Mouse (Mus musculus) left cerebral cortex, postnatal 36 days (tissue): ENCODE results near the gene Brinp2. TPM values are rescaled to one million over a fixed set of nuclear protein-coding genes. Genes with fewer than 3 reads are reported as not detected.

Source experiments
- DNase-seq, 2 experiments: peaks; one replicate each; pipeline ENCODE4 v3.0.0; 2021 to 2022; ENCODE audit warnings: low spot score in 2 of 2, mixed read lengths in 1 of 2
- intact Hi-C: fragments of 180-260 bp; cut with DNase I; formaldehyde crosslinking; loops from one replicate; pipeline ENCODE4 v1.15.1; 2025
- total RNA-seq, 2 experiments: library from RNA; stranded (reverse); gene quantifications; 2 replicates each; pipeline ENCODE4 v1.2.3; 2021

The Brinp2 gene
- 100 to 1,000 TPM; 119 to 123 TPM for total RNA-seq

- peak; percentile 93 to 94 for DNase-seq
- intact Hi-C loops = loop anchor here (5.0 to 10.0 kb wide), 2 partner anchors 296 to 801 kb away; no protein-coding TSS in a partner anchor
Measured at GRCm38 (mm10) chr1:158356051-158356461, at the start of gene Brinp2. TSS of gene Brinp2 (minus strand) at chr1:158356326.

- DNase-seq = no peak
- intact Hi-C loops = no loop called here
Measured at GRCm38 (mm10) chr1:158400898-158401297, 44.8 kb upstream of the Brinp2 start.

- intact Hi-C loops = no loop called here
- no peak for DNase-seq
Measured at GRCm38 (mm10) chr1:158397058-158397457, 40.9 kb upstream of the Brinp2 start.

- intact Hi-C loops = no loop called here
- no peak for DNase-seq
Measured at GRCm38 (mm10) chr1:158390693-158391092, 34.6 kb upstream of the Brinp2 start.

GRCm38 (mm10) chr1:158388995-158389394, 32.9 kb upstream of the Brinp2 start:
- no peak for DNase-seq
- intact Hi-C loops = no loop called here

- DNase-seq = no peak
- intact Hi-C loops = no loop called here
Measured at GRCm38 (mm10) chr1:158386781-158387180, 30.7 kb upstream of the Brinp2 start.

DNA sequence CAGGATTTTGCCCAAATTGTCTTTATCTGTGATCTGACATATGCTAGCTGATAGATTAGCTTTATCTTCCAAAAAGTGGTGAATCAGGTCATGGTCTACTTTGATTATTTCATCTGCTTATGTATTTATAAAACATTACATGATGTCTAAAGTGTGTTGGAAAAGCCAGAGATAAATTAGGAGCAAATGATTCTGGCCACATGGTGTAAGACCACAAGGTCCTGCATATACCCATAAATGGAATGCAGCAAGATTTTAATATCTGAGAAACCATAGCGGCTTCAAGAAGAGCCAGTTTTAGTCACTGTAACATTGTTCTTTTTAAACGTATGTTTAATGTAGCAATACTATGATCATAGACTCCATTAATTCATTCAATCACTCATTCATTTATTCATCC, 29.2 kb upstream of the Brinp2 start:
- DNase-seq = no peak
- intact Hi-C loops = no loop called here

- DNase-seq = no peak
- intact Hi-C loops = no loop called here
Measured at GRCm38 (mm10) chr1:158383210-158383609, 27.1 kb upstream of the Brinp2 start.

DNA sequence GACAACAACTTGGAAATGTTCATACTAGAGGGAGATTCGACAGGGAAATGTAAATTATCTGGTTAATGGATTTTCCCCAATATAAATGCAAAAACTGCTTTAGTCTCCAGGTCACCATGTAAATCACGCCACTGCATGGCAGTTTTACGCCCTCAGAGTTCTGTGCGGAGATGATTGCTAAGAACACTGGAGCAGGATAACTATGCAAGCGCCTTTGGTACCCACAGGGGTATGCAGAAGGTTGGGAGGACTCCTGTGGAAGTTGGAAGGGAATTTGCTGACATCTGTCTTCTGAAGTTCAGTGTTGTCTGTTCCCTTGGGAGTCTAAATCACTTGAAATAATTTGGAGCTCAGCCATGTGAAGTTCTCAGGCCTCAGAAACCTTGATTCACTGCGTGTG, 26.2 kb upstream of the Brinp2 start:
- no peak for DNase-seq
- intact Hi-C loops = no loop called here

- DNase-seq = no peak
- intact Hi-C loops = no loop called here
Measured at GRCm38 (mm10) chr1:158364461-158364860, 8.3 kb upstream of the Brinp2 start.

GRCm38 (mm10) chr1:158362292-158363101, 6.4 kb upstream of the Brinp2 start:
- DNase-seq = peak; percentile 50 to 62
- intact Hi-C loops = no loop called here

GRCm38 (mm10) chr1:158361964-158362291, 5.8 kb upstream of the Brinp2 start, which contains the start of gene Astn1:
TSS of gene Astn1 (plus strand) at chr1:158362273.
- DNase-seq = no peak
- intact Hi-C loops = no loop called here

- intact Hi-C loops = loop anchor here (2.0 to 10.0 kb wide), 3 partner anchors 157 to 801 kb away; no protein-coding TSS in a partner anchor
- peak; percentile 71 to 77 for DNase-seq
Measured at GRCm38 (mm10) chr1:158355177-158356050, 712 bp downstream of the Brinp2 start.

GRCm38 (mm10) chr1:158353656-158354371, 2.3 kb downstream of the Brinp2 start:
- intact Hi-C loops = loop anchor here (2.0 to 10.0 kb wide), 3 partner anchors 159 to 799 kb away; no protein-coding TSS in a partner anchor
- DNase-seq = no peak

DNA sequence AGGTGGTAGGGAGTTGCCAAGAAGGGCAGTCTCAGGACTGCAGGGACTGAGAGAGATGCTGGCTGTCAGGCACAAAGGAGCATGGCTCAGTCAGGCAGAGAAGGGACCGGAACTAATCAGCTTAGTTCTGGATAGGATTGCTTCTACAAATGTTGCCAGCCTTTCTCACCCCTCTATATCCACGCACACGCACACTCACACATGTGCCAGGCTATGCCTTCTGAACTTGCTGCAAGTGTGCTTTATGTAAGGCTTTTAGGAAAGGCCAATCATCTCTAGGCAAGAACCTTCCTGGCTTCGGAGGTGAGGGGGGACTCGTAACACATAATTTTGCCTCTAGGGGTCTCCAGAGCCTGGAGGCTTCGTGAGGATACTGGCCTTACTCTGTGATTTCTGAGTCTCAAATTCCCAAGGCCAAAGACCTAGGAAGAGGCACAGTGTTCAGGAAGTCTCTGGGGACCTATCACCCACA, 12.8 kb downstream of the Brinp2 start:
- no peak for DNase-seq
- intact Hi-C loops = no loop called here

GRCm38 (mm10) chr1:158328839-158329238, 27.3 kb downstream of the Brinp2 start:
- intact Hi-C loops = no loop called here
- no peak for DNase-seq

GRCm38 (mm10) chr1:158328126-158328525, 28.0 kb downstream of the Brinp2 start:
- intact Hi-C loops = no loop called here
- peak; percentile 71 to 74 for DNase-seq

GRCm38 (mm10) chr1:158323325-158323724, 32.8 kb downstream of the Brinp2 start:
- intact Hi-C loops = no loop called here
- no peak for DNase-seq

DNA sequence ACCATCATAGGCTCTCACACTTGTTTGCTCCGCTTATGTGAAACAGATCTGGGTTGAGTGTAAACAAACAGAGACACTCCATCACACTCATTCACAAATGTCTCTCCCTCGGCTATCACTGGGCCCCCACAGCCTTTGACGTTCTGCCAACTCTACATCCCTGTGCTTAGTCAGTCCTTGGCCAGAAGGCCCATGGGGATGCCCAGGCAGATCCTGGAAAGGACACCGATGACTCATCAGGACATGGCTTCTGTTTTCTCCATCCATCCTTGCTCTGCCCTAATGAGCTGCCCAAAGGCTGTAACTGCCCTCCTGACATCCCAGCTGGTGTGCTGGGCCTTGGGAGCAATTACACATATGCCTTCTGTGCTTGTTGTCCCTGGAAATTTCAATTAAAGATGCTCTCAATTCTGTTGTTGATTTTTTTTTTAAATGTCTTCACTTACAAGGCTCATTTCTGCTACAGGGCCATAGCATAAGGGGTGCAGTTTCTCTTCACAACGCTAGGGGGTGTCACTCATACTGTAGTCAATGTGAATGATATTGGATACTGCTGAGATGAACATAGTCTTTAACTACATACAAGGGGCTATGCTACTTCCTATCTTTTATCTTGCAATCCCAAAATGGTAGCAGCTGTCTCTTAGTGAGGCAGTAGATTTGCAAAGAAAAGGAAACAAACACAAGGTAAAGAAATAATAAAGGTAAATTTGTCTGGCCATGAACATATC, 45.5 kb downstream of the Brinp2 start:
- peak in 1 of 2 experiments; percentile 20 for DNase-seq
- intact Hi-C loops = no loop called here
